Mouse (Mus musculus) heart, postnatal 0 days (tissue): ENCODE data around the gene Tmem248. TPM values are rescaled to one million over a fixed set of nuclear protein-coding genes. Genes with fewer than 3 reads are reported as not detected.

Experiments
- ATAC-seq: fragments of 200-750 bp; cut with Nextera tagmentation; 2 replicates; pipeline ENCODE4 v1.8.0; 2017; ENCODE audit warnings: low read depth, moderate number of reproducible peaks, moderate library complexity; ENCODE audit not compliant: insufficient read depth
- DNase-seq: peaks from one replicate; pipeline ENCODE4 v3.0.0-alpha.2; 2016; ENCODE audit warnings: low spot score
- H3K27ac ChIP-seq: fragments of 300-500 bp; sonication (generic); 2 replicates; pipeline ENCODE4 v1.5.1; 2014; ENCODE audit warnings: low read depth, mild to moderate bottlenecking
- H3K27me3 ChIP-seq: fragments of 300-500 bp; sonication (generic); 2 replicates; pipeline ENCODE4 v1.6.1; 2014; ENCODE audit warnings: low read length, mixed read lengths; ENCODE audit not compliant: control insufficient read depth, insufficient read depth
- H3K36me3 ChIP-seq: fragments of 300-500 bp; sonication (generic); replicated peaks from 2 replicates; pipeline ENCODE4 v1.6.1; 2014; ENCODE audit warnings: low read length, mixed read lengths; ENCODE audit not compliant: control insufficient read depth, insufficient read depth
- H3K4me1 ChIP-seq: fragments of 300-500 bp; sonication (generic); 2 replicates; pipeline ENCODE4 v1.6.1; 2014; ENCODE audit warnings: antibody characterized with exemption; ENCODE audit not compliant: control insufficient read depth, insufficient read depth
- H3K4me2 ChIP-seq: fragments of 300-500 bp; sonication (generic); 2 replicates; pipeline ENCODE4 v1.6.1; 2014; ENCODE audit warnings: low read depth, mild to moderate bottlenecking, low read length, moderate library complexity
- H3K4me3 ChIP-seq: fragments of 300-500 bp; sonication (generic); 2 replicates; pipeline ENCODE4 v1.5.1; 2014; ENCODE audit warnings: low read depth, low read length
- H3K9ac ChIP-seq: fragments of 300-500 bp; sonication (generic); replicated peaks from 2 replicates; pipeline ENCODE4 v1.6.1; 2014; ENCODE audit warnings: low read depth, low read length, mixed read lengths
- H3K9me3 ChIP-seq: fragments of 300-500 bp; sonication (generic); replicated peaks from 2 replicates; pipeline ENCODE4 v1.6.1; 2016; ENCODE audit warnings: low read length; ENCODE audit not compliant: control insufficient read depth
- CTCF ChIP-seq: IDR thresholded peaks from 2 replicates; pipeline ENCODE4 v1.5.1; 2016; ENCODE audit warnings: antibody characterized with exemption, control low read depth, low read depth
- EP300 ChIP-seq: IDR thresholded peaks from 2 replicates; pipeline ENCODE4 v1.6.1; 2016; ENCODE audit warnings: antibody characterized with exemption, low read depth
- WGBS: fragments of 180-500 bp; shearing (Covaris S2); extraction: QIAGEN DNeasy Blood & Tissue Kit; methylation state at CpG from one replicate; pipeline ENCODE4 v1.1.7; 2014; 5-methylcytosine and 5-hydroxymethylcytosine counted together
- polyA plus RNA-seq: library from polyadenylated mRNA; unstranded; fragments of >200 nt; fragmentation: Nextera tagmentation; extraction: Ambion mirVana; gene quantifications from 2 replicates; pipeline ENCODE4 v1.2.1, GENCODE M21; 2015
- total RNA-seq: library from RNA; depleted of rRNA; stranded (reverse); fragments of >200 nt; gene quantifications from 2 replicates; pipeline ENCODE4 v1.2.3, GENCODE M21; 2014; ENCODE audit warnings: low replicate concordance

Tmem248 gene
- total and polyA plus RNA-seq, 2 experiments from 2014 or later: 23.9 to 31.9 TPM

DNA sequence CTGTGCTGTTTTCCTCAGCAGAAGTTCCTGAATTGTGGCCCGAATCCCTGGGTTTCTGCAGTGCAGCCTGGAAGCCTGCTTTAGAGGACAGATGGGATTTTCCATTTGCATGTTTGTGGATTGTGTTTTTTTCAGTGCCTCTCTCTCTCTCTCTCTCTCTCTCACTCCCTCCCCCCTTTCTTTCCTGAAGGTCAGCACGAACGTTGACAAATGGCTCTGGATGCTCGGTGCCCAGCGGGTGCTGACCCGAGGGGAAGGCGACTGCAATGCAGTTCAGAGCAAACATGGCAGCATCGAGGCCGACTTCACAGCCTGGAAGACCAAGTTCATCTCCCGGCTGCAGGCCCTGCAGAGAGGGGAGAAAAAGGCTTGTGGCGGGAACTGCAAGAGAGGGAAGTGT is 52.1 kb downstream of the Tmem248 start:
- WGBS: 72% methylated on average over 11 of the region's 11 CpGs
- H3K9me3 ChIP-seq: no peaks in the 10 kb centered on the region
- H3K4me3 ChIP-seq: no peak overlapping the region
- no peaks in the 10 kb centered on the region for H3K27me3 ChIP-seq
- peaks cover 44% of the 10 kb centered on the region for H3K36me3 ChIP-seq
- no peak overlapping the region for H3K27ac ChIP-seq
- no peak for DNase-seq
- TF ChIP-seq EP300: no peak
- no peak for TF ChIP-seq CTCF
- no peak for ATAC-seq
- no peak overlapping the region for H3K4me2 ChIP-seq
- H3K9ac ChIP-seq: no peak overlapping the region
- no peaks in the 10 kb centered on the region for H3K4me1 ChIP-seq

DNA sequence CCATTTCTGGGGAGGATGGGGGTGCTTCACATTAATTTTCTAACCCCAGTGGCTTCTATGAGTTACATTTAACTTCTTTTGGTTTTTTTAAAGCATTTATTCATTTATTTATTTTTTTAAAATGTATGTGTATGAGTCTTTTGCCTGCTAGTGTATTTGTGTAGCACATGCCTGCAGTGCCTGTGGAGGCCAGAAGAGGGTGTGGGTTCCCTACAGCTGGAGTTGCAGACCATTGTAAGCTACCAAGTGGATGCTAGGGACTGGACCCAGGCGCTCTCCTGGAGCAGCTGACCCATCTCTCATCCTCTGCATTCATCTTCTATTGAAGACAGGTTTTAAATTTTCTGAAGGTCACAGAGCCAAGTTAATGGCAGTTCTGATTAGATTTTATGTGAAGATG is 55.5 kb downstream of the Tmem248 start:
- H3K4me1 ChIP-seq: no peaks in the 10 kb centered on the region

DNA sequence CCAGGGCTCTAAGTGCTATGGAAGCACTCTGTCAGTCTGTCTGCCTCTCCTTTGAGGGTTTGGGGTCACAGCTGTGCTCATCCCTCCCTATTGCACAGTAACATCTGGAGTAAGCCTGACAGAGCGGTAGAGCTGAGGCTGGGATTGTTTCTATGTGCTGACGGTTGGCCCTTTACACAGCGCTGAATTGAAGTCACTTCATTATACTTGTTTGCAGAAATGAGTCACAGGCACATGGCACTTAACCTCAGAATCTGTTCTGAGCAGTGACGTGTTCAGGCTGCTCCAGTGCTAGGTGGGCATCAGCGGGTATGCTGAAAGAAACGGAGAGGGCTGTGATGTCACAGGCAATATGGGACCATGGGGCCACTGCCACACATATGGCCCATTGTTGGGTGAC is 56.2 kb downstream of the Tmem248 start:
- Histone ChIP-seq H3K27ac (no peak overlapping the region), H3K4me1 (no peaks in the 10 kb centered on the region), H3K4me3 (no peak overlapping the region), H3K4me2 (no peak overlapping the region), H3K9me3 (no peaks in the 10 kb centered on the region), H3K27me3 (no peaks in the 10 kb centered on the region), H3K36me3 (peaks cover 47% of the 10 kb centered on the region), H3K9ac (no peak overlapping the region)
- ATAC-seq (no peak), DNase-seq (no peak)
- TF ChIP-seq EP300 (no peak), CTCF (no peak)
- WGBS: 87% methylated on average over 6 of the region's 6 CpGs

More for the DNA sequence above, 55.5 kb downstream of the Tmem248 start:
- peaks cover 53% of the 10 kb centered on the region for H3K36me3 ChIP-seq
- no peak overlapping the region for H3K27ac ChIP-seq
- TF ChIP-seq CTCF (peak; percentile 15; the same call in 1 of the 2 replicates), EP300 (no peak)
- no peaks in the 10 kb centered on the region for H3K27me3 ChIP-seq
- DNase-seq (no peak), ATAC-seq (no peak)
- no peak overlapping the region for H3K9ac ChIP-seq
- H3K4me3 ChIP-seq: no peak overlapping the region
- H3K9me3 ChIP-seq: no peaks in the 10 kb centered on the region
- 97% methylated on average over 1 of the region's 1 CpGs for WGBS
- no peak overlapping the region for H3K4me2 ChIP-seq

DNA sequence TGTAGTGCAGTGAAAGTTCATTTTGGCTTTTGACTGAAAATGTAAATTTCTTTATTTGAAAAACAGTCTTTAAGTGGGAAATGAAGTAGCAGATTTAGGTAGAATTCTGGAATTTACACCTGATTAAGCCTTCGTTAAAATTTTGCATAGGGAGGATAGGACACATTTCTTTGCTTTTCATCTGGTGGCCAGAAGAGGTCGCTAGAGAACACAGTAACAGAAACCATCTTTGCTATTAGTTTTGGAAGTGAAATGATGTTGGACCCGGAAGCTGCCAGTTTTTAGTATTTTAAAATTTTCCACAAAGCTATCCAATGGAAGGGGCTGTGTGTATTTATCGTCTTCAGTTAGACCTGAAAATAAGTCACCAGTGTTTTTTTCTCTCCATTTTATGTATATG is 58.6 kb downstream of the Tmem248 start:
- no peak overlapping the region for H3K27ac ChIP-seq
- no peaks in the 10 kb centered on the region for H3K9me3 ChIP-seq
- TF ChIP-seq CTCF (peak; percentile 72), EP300 (no peak)
- no peak overlapping the region for H3K9ac ChIP-seq
- no peaks in the 10 kb centered on the region for H3K4me1 ChIP-seq
- no peak overlapping the region for H3K4me2 ChIP-seq
- no peaks in the 10 kb centered on the region for H3K27me3 ChIP-seq
- DNase-seq: no peak
- H3K36me3 ChIP-seq: peaks cover 56% of the 10 kb centered on the region
- ATAC-seq: no peak
- H3K4me3 ChIP-seq: no peak overlapping the region
- WGBS: 44% methylated on average over 4 of the region's 4 CpGs

DNA sequence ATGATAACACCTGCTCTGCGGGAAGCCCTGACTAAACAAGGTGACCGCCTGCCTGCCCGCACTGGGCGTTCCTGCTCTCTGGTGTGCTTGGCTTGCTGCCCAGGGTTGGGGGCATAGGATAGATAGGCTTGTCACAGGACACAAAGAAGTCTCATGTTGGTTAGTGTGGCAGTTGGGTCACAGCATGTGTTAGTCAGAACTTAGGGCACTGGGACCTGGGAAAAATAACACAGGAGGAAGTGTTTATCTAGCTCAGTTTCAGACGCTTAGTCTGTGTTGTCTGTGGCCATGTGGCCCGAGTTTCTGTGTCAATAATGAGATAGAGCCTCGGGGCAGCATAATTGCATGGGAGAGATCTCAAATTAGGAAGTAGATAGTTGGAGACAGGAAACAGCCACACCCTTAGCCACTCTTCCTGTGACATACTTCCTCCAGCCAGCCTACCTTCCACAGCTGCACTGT is 61.2 kb downstream of the Tmem248 start:
- 39% methylated on average over 7 of the region's 7 CpGs for WGBS
- Histone ChIP-seq H3K4me2 (no peak overlapping the region), H3K4me1 (no peaks in the 10 kb centered on the region), H3K4me3 (no peak overlapping the region), H3K9me3 (no peaks in the 10 kb centered on the region), H3K27me3 (no peaks in the 10 kb centered on the region), H3K9ac (no peak overlapping the region), H3K27ac (no peak overlapping the region), H3K36me3 (peaks cover 46% of the 10 kb centered on the region; the same call in 1 of the 2 replicates)
- TF ChIP-seq EP300: no peak
- no peak for TF ChIP-seq CTCF
- DNase-seq (no peak), ATAC-seq (peak; percentile 51; the same call in 1 of the 2 replicates)

DNA sequence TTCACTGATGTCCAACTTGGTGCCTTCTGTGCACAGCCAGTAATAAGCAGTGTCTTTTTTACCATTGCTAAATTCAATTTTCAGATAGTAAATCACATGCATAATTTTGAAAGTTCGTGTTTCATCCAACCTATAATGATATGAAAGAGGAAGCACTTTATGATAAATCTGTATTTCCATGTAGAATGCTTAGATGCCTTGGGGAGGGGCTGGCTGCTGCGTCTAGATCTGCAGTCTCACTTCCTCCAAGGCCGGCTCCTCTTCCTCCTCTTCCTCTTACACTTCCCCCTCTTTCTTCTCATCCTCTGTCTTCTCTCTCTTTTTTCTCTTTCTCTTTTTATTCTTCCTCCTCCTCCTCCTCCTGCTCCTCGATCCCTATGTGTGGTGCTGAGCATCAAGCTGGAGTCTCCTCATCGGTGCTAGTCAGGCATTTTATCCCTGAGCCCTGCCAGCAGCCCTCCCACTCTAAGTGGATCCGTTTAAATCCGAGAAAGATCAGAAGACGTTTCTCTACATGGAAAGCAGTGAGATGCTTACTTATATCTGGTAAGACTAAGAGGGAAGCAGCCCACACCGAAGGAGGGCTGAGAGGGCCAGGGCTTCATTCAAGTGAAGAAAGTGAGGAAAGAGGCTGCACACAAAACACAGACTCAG is 66.3 kb downstream of the Tmem248 start:
- Histone ChIP-seq H3K4me1 (no peaks in the 10 kb centered on the region), H3K4me3 (no peak overlapping the region), H3K9ac (no peak overlapping the region), H3K27ac (no peak overlapping the region), H3K4me2 (no peak overlapping the region), H3K9me3 (no peaks in the 10 kb centered on the region), H3K27me3 (no peaks in the 10 kb centered on the region), H3K36me3 (peaks cover 53% of the 10 kb centered on the region)
- DNase-seq: no peak
- ATAC-seq: no peak
- TF ChIP-seq CTCF (no peak), EP300 (no peak)
- WGBS: 90% methylated on average over 9 of the region's 9 CpGs
